ENCODE assay signal across 24 mouse cellular contexts in the genomic region with DNA sequence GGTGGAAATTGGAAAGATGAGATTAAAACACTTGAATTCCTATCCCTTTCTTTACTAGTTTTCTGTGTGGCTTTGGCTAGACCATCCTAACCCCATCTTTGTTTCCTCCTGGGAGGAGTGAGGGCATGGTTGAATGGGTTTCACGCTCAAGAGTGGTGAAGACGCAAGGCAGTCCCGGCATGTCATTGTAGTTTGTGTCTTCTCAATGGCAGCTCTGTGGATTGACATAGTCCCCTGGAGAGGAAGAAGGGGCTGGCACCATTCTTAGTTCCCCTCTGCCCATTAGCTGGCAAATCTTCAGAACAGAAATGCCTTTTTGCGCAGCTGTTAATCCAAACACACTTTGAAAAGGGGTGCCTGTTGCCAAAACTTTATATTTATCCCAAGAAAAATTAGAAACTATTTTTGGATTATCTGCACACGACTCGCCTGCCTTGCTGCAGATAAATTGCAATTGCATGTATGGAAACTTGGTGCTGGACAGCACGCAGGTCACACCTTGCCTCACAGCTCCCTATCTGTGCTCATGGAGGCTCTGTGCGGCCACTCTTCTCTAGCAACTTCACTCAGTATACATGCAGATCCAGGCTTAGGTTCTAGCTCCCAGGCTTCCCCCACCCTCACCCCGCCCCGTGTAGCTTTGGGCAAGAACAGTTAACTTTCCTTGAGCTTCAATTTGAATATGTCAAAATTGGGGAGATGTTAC. TPM values are rescaled to one million over a fixed set of nuclear protein-coding genes. Genes with fewer than 3 reads are reported as not detected.
"Had no signal": no experiment of that assay in that cellular context is flagged by ENCODE, and none has a peak within 500 bp of the region (broad histone marks: within the 10 kb centered on the region; RNA-seq: fewer than 3 reads in every experiment).

No protein-coding gene starts in this region.

- H3K4me2 ChIP-seq: limb, embryonic 13.5 days; liver, embryonic 12.5 days; liver, embryonic 15.5 days; midbrain, embryonic 12.5 days; neural tube, embryonic 13.5 days; stomach, embryonic 15.5 days had no signal

- H3K36me3 ChIP-seq: limb, embryonic 10.5 days; limb, embryonic 13.5 days; liver, embryonic 12.5 days; liver, embryonic 15.5 days; midbrain, embryonic 12.5 days; neural tube, embryonic 13.5 days; stomach, embryonic 15.5 days had no signal

- H3K27ac ChIP-seq: kidney, postnatal 0 days; layer of hippocampus, adult 2 months; limb, embryonic 10.5 days; limb, embryonic 13.5 days; liver, embryonic 12.5 days; liver, embryonic 15.5 days; midbrain, embryonic 12.5 days; neural tube, embryonic 13.5 days; stomach, embryonic 15.5 days had no signal

- H3K9ac ChIP-seq: limb, embryonic 13.5 days; liver, embryonic 12.5 days; liver, embryonic 15.5 days; midbrain, embryonic 12.5 days; neural tube, embryonic 13.5 days; stomach, embryonic 15.5 days had no signal

- H3K27me3 ChIP-seq: liver, embryonic 12.5 days; midbrain, embryonic 12.5 days; neural tube, embryonic 13.5 days; stomach, embryonic 15.5 days had no signal

- H3K9me3 ChIP-seq: limb, embryonic 10.5 days; limb, embryonic 13.5 days; liver, embryonic 12.5 days; liver, embryonic 15.5 days; midbrain, embryonic 12.5 days; neural tube, embryonic 13.5 days; stomach, embryonic 15.5 days had no signal

- H3K4me3 ChIP-seq: layer of hippocampus, adult 2 months; limb, embryonic 10.5 days; limb, embryonic 13.5 days; liver, embryonic 12.5 days; liver, embryonic 15.5 days; midbrain, embryonic 12.5 days; myocyte; neural tube, embryonic 13.5 days; stomach, embryonic 15.5 days had no signal

- H3K4me1 ChIP-seq: limb, embryonic 13.5 days; liver, embryonic 15.5 days; midbrain, embryonic 12.5 days; neural tube, embryonic 13.5 days; stomach, embryonic 15.5 days had no signal

- ATAC-seq: intestine, postnatal 0 days; liver, embryonic 12.5 days; midbrain, embryonic 16.5 days had no signal

- DNase-seq: kidney, adult 2 months; kidney, postnatal 25 days; layer of hippocampus, adult 9-11 months; liver; retina, postnatal 1 day; right cerebral cortex, postnatal 25 days; spleen, adult 18-20 months; thymus, postnatal 25 days had no signal

RNA-seq across cellular contexts. Expression of a gene that starts 24.5 kb away (rescaled TPM):
- total RNA-seq: megakaryocyte progenitor cell, adult 5-6 weeks; megakaryocyte-erythroid progenitor cell, adult 5-6 weeks; monocyte, adult 5-6 weeks; neutrophil, adult 5-6 weeks had no signal
